Mouse (Mus musculus) embryo, embryonic 9.5 days (tissue): ENCODE measurements around the gene Tk1.

ENCODE experiments used
- DNase-seq: peaks from one replicate; pipeline ENCODE4 v3.0.0-alpha.2; 2017; ENCODE audit errors: extremely low spot score

Gene Tk1

GRCm38 (mm10) chr11:117768725-117769682 is 56.9 kb downstream of the Tk1 start:
- DNase-seq: no peak

- DNase-seq: no peak
Measured at GRCm38 (mm10) chr11:117766275-117766674, 59.6 kb downstream of the Tk1 start.
